Mouse (Mus musculus) heart, adult 8-10 months (tissue): Measurements from ENCODE around the gene Npm3. TPM values are rescaled to one million over a fixed set of nuclear protein-coding genes. Genes with fewer than 3 reads are reported as not detected.

Experiments
- DNase-seq: peaks from one replicate; pipeline ENCODE4 v3.0.0; 2022; ENCODE audit warnings: low spot score
- total RNA-seq, 4 experiments: library from RNA; stranded (reverse); gene quantifications; 2 replicates each; pipeline ENCODE4 v1.2.4; 2022

Gene Npm3
- total RNA-seq, 4 experiments from 2014 or later, result 11.5 to 16.0 (median 13.9) TPM

DNA sequence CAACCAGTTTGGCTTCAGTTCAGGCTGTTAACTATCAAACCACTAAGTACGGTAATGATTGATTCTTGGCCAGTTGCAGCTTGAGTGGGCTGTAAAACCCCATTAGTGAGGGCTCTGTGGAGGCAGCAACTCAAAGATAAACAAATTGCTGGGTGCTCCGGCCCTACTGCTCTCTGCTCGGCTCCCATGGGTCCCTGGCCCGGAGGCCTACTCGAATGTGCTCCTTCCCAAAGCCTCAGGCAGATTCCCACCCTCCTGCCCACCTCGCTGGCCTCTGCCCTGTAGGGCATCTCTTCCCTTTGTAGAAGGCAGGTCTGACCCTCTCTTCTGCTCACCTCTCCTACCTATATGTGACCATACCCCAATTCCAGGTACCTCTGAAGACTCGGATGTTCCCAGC is 14.6 kb downstream of the Npm3 start:
- no peak for DNase-seq

DNA sequence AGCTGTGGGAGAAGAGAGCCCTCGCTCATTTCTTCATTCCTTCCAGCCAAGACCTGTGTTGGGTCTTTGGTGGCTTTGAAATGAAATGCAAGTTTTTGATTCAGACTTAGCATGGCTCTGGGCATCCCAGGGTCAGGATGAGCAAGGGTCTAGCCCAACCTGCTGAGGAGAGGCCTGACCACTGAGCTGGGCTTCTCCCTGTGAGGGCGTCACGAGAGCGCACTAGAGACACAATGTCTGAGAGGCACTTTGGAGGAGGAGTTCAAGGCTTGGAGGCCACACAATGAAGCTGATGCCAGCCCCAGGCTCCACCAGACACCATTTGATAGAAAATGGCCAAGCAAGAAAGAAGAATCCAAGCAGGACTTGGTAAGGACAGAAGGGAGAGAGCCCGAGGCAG is 15.2 kb downstream of the Npm3 start:
- DNase-seq, result no peak

DNA sequence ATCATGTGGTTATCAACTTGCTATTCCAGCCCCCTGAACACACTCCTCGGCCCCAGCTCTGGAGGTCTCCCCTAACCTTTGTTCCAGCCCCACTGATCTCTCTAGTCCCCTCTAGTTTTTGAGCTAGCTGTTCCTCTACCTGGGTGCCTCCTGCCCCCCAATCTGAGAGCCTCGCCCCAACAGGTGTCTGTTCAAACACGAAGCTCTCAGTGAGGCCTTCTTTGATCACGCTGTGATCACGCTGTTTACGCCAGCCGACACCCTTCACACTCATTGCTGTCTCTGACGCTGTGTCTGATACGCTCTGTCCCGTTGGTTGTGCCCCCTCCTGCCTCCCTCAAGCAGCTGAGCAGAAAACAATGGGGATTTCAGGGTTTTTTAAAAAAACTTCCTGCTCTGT is 15.8 kb downstream of the Npm3 start:
- DNase-seq, result no peak

DNA sequence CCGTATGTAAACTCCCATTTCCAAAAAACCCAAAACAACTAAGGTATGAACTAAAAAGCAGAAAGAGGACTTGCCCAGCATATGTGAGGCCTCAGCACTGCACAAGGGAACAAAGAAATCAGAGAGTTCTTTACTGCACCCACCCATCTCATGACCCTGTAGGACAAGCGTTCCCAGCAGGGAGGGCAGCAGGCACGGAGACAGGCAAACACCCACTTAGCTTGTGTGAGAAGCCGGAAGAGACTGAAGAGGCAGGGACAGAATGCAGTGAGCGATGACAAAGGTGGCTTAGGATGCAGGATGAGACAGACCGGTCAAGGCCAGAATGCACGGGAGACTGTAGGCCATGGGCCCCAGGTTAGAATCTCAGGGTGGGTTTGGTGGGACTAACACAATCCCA is 17.7 kb downstream of the Npm3 start:
- DNase-seq, result no peak

DNA sequence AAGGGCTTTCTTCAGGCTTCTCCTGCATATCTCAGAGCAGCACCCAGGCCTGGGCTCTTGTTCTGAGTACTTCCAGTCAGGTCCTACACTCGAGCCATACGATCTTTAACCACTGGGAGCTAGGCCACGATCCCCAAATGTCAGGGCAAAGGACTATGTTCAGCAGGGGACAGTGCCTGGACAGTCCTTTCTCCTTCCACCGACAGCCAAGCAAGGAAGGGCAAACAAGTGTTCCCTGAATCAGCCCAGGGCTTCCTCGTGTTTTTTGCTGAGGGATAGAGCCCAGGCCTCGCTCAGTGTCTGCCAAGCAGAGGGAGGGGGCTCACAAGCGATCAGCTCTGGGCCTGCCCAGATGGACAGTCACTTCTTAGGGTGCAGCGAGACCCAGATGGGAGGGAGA is 19.3 kb downstream of the Npm3 start:
- no peak for DNase-seq

DNA sequence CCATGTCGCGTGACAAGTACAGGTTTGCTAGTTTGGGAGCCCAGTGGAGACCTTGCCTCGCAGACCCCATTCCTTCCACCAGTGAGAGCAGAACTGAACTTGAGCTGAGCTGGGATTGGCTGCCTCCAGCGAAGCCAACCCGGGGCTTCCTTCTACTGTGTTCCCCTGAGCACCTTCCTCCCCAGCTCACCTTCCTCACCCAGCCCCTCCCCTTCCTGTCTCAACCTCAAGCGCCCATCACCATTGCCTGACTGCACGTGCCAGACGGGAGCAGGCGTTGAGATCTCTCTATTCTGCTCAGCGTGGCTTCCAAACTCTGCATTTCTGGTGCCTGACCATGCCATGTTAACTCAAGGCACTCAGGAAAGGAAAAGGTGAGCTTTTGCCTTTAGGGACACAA is 22.2 kb downstream of the Npm3 start:
- no peak for DNase-seq

DNA sequence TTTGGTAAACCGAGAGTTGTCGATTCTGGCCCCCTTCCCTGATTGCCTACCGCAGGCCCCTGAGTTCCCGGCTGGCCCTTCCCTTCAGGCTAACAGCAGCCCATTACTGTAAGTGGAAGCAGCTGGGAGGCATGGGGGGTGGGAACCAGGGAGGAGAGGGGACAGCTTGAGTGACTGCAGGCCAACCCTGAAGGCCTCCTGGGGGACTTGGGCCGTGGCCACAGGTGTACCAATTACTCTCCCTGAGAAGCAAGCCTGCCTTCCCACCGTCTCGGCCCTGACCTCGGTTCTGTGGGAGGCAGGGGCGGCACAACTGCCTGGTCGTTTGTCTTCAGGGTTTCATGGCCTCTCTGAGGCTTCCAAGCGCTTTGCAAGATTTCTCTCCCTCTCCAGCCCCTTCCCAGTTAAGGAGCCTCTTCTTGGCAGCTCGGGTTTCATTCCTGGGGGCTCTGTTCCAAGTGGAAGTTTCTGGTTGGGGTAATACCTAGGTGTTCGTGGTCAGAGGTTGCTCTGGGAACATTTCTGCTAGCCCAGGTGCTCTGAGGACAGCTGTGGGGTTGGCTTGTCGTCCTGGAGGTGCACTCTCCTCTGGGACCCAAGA is 23.6 kb downstream of the Npm3 start:
- no peak for DNase-seq

DNA sequence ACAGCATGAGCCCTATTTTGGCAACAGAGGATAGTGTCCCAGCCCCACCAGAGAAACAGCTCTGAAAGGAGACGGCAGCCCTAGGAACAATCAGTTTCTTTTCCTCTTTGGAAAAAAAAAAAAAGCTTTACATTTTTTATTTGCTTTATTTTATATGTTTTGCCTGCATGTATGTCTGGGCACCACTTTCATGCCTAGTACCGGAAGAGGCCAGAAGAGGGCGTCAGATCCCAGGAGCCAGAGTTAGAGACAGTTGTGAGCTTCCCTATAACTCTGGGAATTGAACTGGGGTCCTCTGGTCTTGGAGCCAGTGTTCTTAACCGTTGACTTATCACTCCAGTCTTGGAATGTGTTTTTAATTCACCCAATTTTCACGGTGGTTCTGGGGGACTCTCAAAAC is 27.2 kb downstream of the Npm3 start:
- no peak for DNase-seq

DNA sequence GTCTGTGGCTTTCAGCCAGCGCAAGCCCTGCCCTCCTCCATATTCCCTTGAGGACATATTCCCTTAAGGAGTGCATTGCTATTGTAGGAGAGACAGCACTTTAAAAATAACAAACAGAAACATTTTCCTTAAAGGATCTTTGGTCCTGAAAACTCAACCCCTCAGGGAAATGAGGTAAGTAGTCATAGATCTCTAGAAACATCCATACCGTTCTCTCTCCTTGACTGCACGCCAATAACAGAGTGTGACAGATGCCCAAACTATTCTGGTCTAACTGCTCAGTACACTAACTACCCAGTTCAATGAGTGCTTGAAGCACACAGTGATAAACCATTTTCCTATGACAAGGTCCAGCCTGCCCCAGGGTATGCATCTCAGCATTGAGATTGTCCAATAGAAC is 31.1 kb downstream of the Npm3 start:
- no peak for DNase-seq

DNA sequence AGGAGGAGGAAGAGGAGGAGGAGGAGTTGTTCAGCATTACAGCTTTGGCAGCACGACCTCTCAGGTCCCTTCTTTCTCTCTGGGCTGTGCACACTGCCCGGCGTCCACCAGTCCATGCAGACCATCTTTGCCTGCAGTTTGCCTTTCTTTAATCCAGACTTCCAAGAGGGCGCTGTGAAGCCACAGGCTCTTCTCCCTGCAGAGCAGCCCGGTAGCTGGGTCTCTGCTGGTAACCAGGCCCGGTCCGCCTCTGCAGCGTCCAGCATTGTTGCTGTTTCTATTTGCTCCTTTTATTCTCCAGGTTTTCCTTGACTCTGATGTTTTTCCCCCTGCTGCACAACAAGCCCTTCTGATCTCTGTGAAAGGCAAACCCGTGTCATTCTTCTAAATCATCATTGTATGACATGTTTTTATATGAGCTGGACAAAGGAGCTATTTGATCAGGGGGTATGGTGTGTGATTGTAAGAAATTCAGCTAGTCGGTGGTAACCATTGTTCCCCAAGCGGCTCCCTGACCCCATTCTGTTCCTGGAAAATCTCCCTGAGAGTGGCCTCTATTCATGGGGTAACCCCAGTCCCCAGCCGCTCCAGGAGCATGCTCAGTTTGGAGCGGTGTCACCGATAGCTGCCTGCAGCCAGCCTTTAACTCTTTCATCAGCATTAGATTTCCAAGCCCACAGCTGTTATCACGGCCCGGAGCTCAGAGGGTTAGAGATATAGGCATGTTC is 31.7 kb downstream of the Npm3 start:
- peak; percentile 22 for DNase-seq

DNA sequence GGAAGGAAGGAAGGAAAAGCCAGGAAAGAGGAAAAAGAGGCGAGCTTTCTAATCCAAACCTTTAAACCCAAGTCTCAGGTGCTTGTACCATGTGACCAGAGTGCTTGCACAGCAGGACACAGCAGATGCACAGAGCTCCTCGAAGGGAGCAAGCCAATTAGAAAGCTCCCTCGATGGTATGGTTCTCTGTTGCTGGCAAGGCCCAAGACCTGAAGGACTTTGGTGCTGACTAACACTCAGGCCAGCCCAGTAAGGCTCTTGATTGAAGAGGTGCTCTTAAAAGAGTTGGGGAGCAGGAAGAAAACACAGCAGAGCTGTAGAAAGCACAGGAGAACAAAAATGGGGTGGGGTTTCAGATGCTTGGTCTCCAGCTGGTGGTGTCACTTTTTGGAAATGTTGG is 40.7 kb downstream of the Npm3 start:
- DNase-seq, result no peak

Other genes starting within 250 kb of the Npm3 start
- gene Poll, start 189.1 kb downstream of the Npm3 start, total RNA-seq, result 10 to 100 TPM; 10.8 to 12.1 (median 11.6) TPM
- gene Gm17018, start 189.0 kb downstream of the Npm3 start, total RNA-seq, result 10 to 100 TPM; 19.3 to 29.4 (median 22.0) TPM
- gene Fbxw4, start 89.3 kb downstream of the Npm3 start, total RNA-seq, result 10 to 100 TPM; 27.2 to 32.6 (median 31.2) TPM
- gene Fgf8, start 6.7 kb downstream of the Npm3 start, total RNA-seq, result not detected
- gene Mgea5, start 34.2 kb upstream of the Npm3 start, total RNA-seq, result 10 to 100 TPM; 70.7 to 85.5 (median 82.4) TPM
- 100 to 1,000 TPM; 173 to 231 (median 203) TPM for gene Kcnip2, start 66.5 kb upstream of the Npm3 start, total RNA-seq
- gene Armh3, start 248.9 kb upstream of the Npm3 start, total RNA-seq, result 10 to 100 TPM; 14.8 to 19.0 (median 16.0) TPM